Mouse (Mus musculus): ENCODE data around the gene Cdc42ep1.
"Not testable (repeated sequence)": the region's sequence is repeated elsewhere in the genome, so short reads cannot be mapped to it uniquely, and the experiment has no call there.

Gene Cdc42ep1

GRCm38 (mm10) chr15:78829636-78830035 lies 12.8 kb upstream of the Cdc42ep1 start:
- DNase-seq (ENCODE audit: low read depth), result no peak

- no peak for DNase-seq (ENCODE audit: low read depth)
Measured at GRCm38 (mm10) chr15:78830742-78831719, 11.4 kb upstream of the Cdc42ep1 start.

- no peak for DNase-seq (ENCODE audit: low read depth)
Measured at GRCm38 (mm10) chr15:78831720-78832657, 10.4 kb upstream of the Cdc42ep1 start.

- DNase-seq (ENCODE audit: low read depth), result no peak
Measured at GRCm38 (mm10) chr15:78832701-78833123, 9.7 kb upstream of the Cdc42ep1 start.

- DNase-seq (ENCODE audit: low read depth), result peak; percentile 38
Measured at GRCm38 (mm10) chr15:78833582-78833981, 8.8 kb upstream of the Cdc42ep1 start.

GRCm38 (mm10) chr15:78834233-78835005 lies 8.0 kb upstream of the Cdc42ep1 start:
- DNase-seq (ENCODE audit: low read depth), result no peak

GRCm38 (mm10) chr15:78835200-78836085 lies 7.0 kb upstream of the Cdc42ep1 start:
- DNase-seq (ENCODE audit: low read depth), result peak; percentile 58

GRCm38 (mm10) chr15:78836086-78836621 lies 6.3 kb upstream of the Cdc42ep1 start:
- no peak for DNase-seq (ENCODE audit: low read depth)

GRCm38 (mm10) chr15:78839744-78840143 lies 2.7 kb upstream of the Cdc42ep1 start:
- no peak for DNase-seq (ENCODE audit: low read depth)

GRCm38 (mm10) chr15:78840241-78840640 lies 2.2 kb upstream of the Cdc42ep1 start:
- no peak for DNase-seq (ENCODE audit: low read depth)

GRCm38 (mm10) chr15:78840751-78841150 lies 1.7 kb upstream of the Cdc42ep1 start:
- no peak for DNase-seq (ENCODE audit: low read depth)

- no peak for DNase-seq (ENCODE audit: low read depth)
Measured at GRCm38 (mm10) chr15:78841161-78841790, 1.1 kb upstream of the Cdc42ep1 start.

GRCm38 (mm10) chr15:78843581-78844469 lies 1.4 kb downstream of the Cdc42ep1 start:
- DNase-seq (ENCODE audit: low read depth), result no peak

GRCm38 (mm10) chr15:78844791-78845190 lies 2.4 kb downstream of the Cdc42ep1 start:
- no peak for DNase-seq (ENCODE audit: low read depth)

GRCm38 (mm10) chr15:78845321-78845720 lies 2.9 kb downstream of the Cdc42ep1 start:
- no peak for DNase-seq (ENCODE audit: low read depth)

- DNase-seq (ENCODE audit: low read depth), result no peak
Measured at GRCm38 (mm10) chr15:78845867-78846266, 3.4 kb downstream of the Cdc42ep1 start.

- no peak for DNase-seq (ENCODE audit: low read depth)
Measured at GRCm38 (mm10) chr15:78846352-78846751, 3.9 kb downstream of the Cdc42ep1 start.

- not testable (repeated sequence) for DNase-seq (ENCODE audit: low read depth)
Measured at GRCm38 (mm10) chr15:78846805-78847204, 4.4 kb downstream of the Cdc42ep1 start.

- DNase-seq (ENCODE audit: low read depth), result peak; percentile 60
Measured at GRCm38 (mm10) chr15:78848467-78848866, 6.0 kb downstream of the Cdc42ep1 start.
